Mouse (Mus musculus): ENCODE results near the gene Gm21103.
"Not testable (repeated sequence)": the region's sequence is repeated elsewhere in the genome, so short reads cannot be mapped to it uniquely, and the experiment has no call there.

Gm21103 gene

DNA sequence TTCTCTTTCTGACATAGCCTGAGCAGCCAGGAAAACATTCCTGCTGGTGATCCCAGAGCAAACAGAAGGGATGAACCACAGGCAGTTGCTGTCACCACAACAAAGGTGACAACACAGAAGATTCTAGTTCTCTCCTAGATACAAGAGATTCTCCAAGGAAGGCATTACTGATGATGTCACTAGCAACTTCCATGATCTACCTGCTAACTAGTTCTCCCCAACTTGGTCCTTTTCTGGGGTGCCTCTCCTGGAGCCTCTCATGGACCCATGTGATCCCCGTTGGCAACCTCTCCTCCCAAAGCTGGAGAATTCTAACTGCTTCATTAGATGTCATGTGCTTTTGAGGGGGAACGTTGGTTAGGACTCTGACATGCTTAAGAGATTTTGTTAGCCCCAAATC lies at the start of gene Gm21103:
Gm21103 (minus strand) TSS at position 101 of the 400 bp plus-strand sequence.
- not testable (repeated sequence) for DNase-seq (ENCODE audit: low spot score)

DNA sequence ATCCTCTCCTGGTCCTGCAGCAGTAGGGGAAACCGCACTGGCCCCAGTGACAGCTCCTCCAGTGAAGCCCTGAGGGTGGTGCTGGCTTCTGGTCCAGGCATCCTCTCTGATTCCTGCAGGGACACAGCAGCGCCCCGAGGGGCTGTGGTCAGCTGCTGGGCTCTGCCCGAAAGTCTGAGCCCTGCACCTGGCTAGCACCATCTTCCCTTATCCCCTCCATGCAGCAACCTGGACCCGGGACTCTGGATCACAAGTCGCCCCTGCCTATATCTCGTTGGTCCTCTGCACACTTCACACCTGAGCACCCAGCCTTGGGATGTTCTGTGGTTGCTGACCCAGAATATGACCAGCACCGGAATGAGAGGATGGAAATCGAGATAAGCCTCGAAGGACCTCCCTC lies 38.9 kb upstream of the Gm21103 start, which contains the start of gene Gm3618:
Gm3618 (minus strand) TSS at position 101 of the 400 bp plus-strand sequence.
- not testable (repeated sequence) for DNase-seq (ENCODE audit: low spot score)

DNA sequence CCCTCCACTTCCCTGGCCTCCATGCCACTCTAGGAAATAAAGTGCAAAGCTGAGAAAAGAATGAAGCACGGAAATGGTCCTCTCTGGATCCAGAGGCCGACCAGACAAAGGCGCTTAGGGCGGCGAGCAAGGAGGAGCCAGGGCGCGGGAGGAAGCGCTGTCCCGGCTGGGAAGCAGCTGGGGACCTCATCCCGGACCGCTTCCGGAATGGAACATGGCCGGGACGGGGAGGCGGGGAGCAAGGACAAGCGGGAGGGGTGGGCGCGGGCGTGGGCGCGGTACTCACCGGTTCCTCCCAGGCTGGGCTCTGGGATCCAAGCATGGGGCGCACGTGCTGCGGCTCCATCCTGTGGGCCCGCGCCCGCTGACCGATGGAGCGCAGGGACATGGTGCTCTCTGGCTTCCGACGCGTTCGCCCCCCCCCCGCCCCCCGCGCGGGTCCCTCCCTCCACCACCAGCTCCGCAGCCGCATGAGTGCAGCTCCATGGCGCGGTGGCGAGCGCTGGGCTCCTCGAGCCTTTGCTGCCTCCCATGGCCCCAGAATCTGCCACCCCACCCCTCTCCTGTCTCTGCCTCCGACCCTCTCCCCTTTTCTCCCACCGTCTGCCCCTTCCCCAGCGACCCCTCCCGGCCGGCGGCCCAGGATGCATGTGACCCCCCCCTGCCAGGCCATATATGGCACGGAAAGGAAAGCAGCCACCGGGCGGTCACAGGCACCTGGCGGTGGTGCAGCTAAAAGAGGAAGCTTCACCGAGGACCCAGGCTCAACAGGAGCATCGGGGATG lies 17.5 kb downstream of the Gm21103 start, which contains the start of gene Gm3411:
Gm3411 (minus strand) TSS at position 320 of the 785 bp plus-strand sequence.
- DNase-seq (ENCODE audit: low spot score): not testable (repeated sequence)

Measured in left cerebral cortex, adult 11 months (tissue).